Mouse (Mus musculus) MEL (cell line): Measurements from ENCODE around the gene Tapbp. TPM values are rescaled to one million over a fixed set of nuclear protein-coding genes. Genes with fewer than 3 reads are reported as not detected.

Experiments used
- DNase-seq: peaks from one replicate; pipeline ENCODE4 v3.0.0; 2011; ENCODE audit warnings: low read depth, low spot score
- H3K27ac ChIP-seq: 2 replicates; pipeline ENCODE4 v1.5.1; 2012; ENCODE audit warnings: low read depth, mild to moderate bottlenecking, control low read depth, low read length, moderate library complexity; ENCODE audit not compliant: control insufficient read depth
- H3K27me3 ChIP-seq, 2 experiments: fragments of 150-350 bp in 1 of 2; sonication (generic) in 1 of 2; 2 replicates each; pipeline ENCODE4 v1.6.1; 2012; ENCODE audit warnings: low read length in 2 of 2, mild to moderate bottlenecking in 2 of 2, improper control_type of control experiment in 1 of 2, moderate library complexity in 1 of 2; ENCODE audit not compliant: insufficient read depth in 2 of 2, control insufficient read depth in 1 of 2
- H3K36me3 ChIP-seq, 2 experiments: 2 replicates each; pipeline ENCODE4 v1.6.1; 2012 to 2014; ENCODE audit warnings: low read length in 2 of 2, improper control_type of control experiment in 1 of 2, inconsistent platforms in 1 of 2, mild to moderate bottlenecking in 1 of 2; ENCODE audit not compliant: insufficient read depth in 2 of 2, control insufficient read depth in 1 of 2
- H3K4me1 ChIP-seq, 2 experiments: fragments of 150-350 bp in 1 of 2; sonication (generic) in 1 of 2; 2 replicates each; pipeline ENCODE4 v1.6.1; 2012; ENCODE audit warnings: low read length in 2 of 2, improper control_type of control experiment in 1 of 2, mild to moderate bottlenecking in 1 of 2; ENCODE audit not compliant: insufficient read depth in 2 of 2, control insufficient read depth in 1 of 2
- H3K4me3 ChIP-seq, 2 experiments: fragments of 150-350 bp in 1 of 2; sonication (generic) in 1 of 2; 2 replicates each; pipeline ENCODE4 v1.5.1; 2012; ENCODE audit warnings: low read depth in 2 of 2, low read length in 2 of 2, mild to moderate bottlenecking in 2 of 2, moderate library complexity in 2 of 2, control low read depth in 1 of 2, improper control_type of control experiment in 1 of 2; ENCODE audit not compliant: control insufficient read depth in 1 of 2, insufficient read depth in 1 of 2
- H3K79me2 ChIP-seq: 2 replicates; pipeline ENCODE4 v1.6.1; 2012; ENCODE audit warnings: mild to moderate bottlenecking, low read length, moderate library complexity; ENCODE audit not compliant: control insufficient read depth, poor library complexity, insufficient read depth
- H3K9ac ChIP-seq: 2 replicates; pipeline ENCODE4 v1.6.1; 2012; ENCODE audit warnings: low read depth, mild to moderate bottlenecking, control low read depth, low read length, moderate library complexity; ENCODE audit not compliant: control insufficient read depth, poor library complexity, severe bottlenecking
- H3K9me3 ChIP-seq: fragments of 150-350 bp; sonication (generic); replicated peaks from 2 replicates; pipeline ENCODE4 v1.6.1; 2012; ENCODE audit warnings: mild to moderate bottlenecking, low read length, improper control_type of control experiment, moderate library complexity; ENCODE audit not compliant: insufficient read depth
- BHLHE40 ChIP-seq: IDR thresholded peaks from 2 replicates; pipeline ENCODE4 v1.6.1; 2012; ENCODE audit warnings: low read depth, mild to moderate bottlenecking, inconsistent platforms, low read length, improper control_type of control experiment, borderline replicate concordance
- CHD1 ChIP-seq: IDR thresholded peaks from 2 replicates; pipeline ENCODE4 v1.6.1; 2012; ENCODE audit warnings: low read depth, mild to moderate bottlenecking, inconsistent platforms, low read length, improper control_type of control experiment
- CHD2 ChIP-seq: IDR thresholded peaks from 2 replicates; pipeline ENCODE4 v1.6.1; 2011; ENCODE audit warnings: low read length, improper control_type of control experiment
- CTCF ChIP-seq, 3 experiments: IDR thresholded peaks in 2 of 3; conservative IDR thresholded peaks in 1 of 3; 2 replicates each; pipeline ENCODE4 v1.5.1; 2011 to 2012; ENCODE audit warnings: low read length in 3 of 3, low read depth in 2 of 3, mild to moderate bottlenecking in 2 of 3, improper control_type of control experiment in 1 of 3, inconsistent platforms in 1 of 3, mixed read lengths in 1 of 3, moderate library complexity in 1 of 3; ENCODE audit not compliant: control insufficient read depth in 1 of 3, insufficient read depth in 1 of 3, poor library complexity in 1 of 3, severe bottlenecking in 1 of 3
- E2F4 ChIP-seq: IDR thresholded peaks from 2 replicates; pipeline ENCODE4 v1.6.1; 2011; ENCODE audit warnings: low read depth, low read length, improper control_type of control experiment, borderline replicate concordance
- ELF1 ChIP-seq: IDR thresholded peaks from 2 replicates; pipeline ENCODE4 v1.6.1; 2014; ENCODE audit warnings: low read depth, mild to moderate bottlenecking, inconsistent platforms, low read length, improper control_type of control experiment, moderate library complexity
- EP300 ChIP-seq, 2 experiments: IDR thresholded peaks; 2 replicates each; pipeline ENCODE4 v1.6.1; 2011; ENCODE audit warnings: improper control_type of control experiment in 2 of 2, low read length in 2 of 2, low read depth in 1 of 2, mild to moderate bottlenecking in 1 of 2
- ETS1 ChIP-seq: IDR thresholded peaks from 2 replicates; pipeline ENCODE4 v1.6.1; 2012; ENCODE audit warnings: low read depth, mild to moderate bottlenecking, inconsistent platforms, low read length, improper control_type of control experiment, moderate library complexity
- GABPA ChIP-seq: IDR thresholded peaks from 2 replicates; pipeline ENCODE4 v1.6.1; 2012; ENCODE audit warnings: low read depth, mild to moderate bottlenecking, inconsistent platforms, low read length, improper control_type of control experiment, moderate library complexity
- GATA1 ChIP-seq: IDR thresholded peaks from 2 replicates; pipeline ENCODE4 v1.6.1; 2011; ENCODE audit warnings: low read depth, low read length, improper control_type of control experiment
- HCFC1 ChIP-seq: IDR thresholded peaks from 2 replicates; pipeline ENCODE4 v1.6.1; 2012; ENCODE audit warnings: low read depth, mild to moderate bottlenecking, inconsistent platforms, low read length, improper control_type of control experiment, moderate library complexity
- JUND ChIP-seq: IDR thresholded peaks from 2 replicates; pipeline ENCODE4 v1.6.1; 2011; ENCODE audit warnings: low read depth, mild to moderate bottlenecking, improper control_type of control experiment, low read length
- KAT2A ChIP-seq: conservative IDR thresholded peaks from 2 replicates; pipeline ENCODE4 v1.6.1; 2012; ENCODE audit warnings: low read depth, low read length, improper control_type of control experiment, inconsistent platforms
- MAFK ChIP-seq: IDR thresholded peaks from 2 replicates; pipeline ENCODE4 v1.6.1; 2011; ENCODE audit warnings: low read depth, mild to moderate bottlenecking, low read length, improper control_type of control experiment, borderline replicate concordance
- MAX ChIP-seq: IDR thresholded peaks from 2 replicates; pipeline ENCODE4 v1.6.1; 2011; ENCODE audit warnings: low read length, improper control_type of control experiment
- MAZ ChIP-seq: IDR thresholded peaks from 2 replicates; pipeline ENCODE4 v1.6.1; 2012; ENCODE audit warnings: low read depth, mild to moderate bottlenecking, inconsistent platforms, low read length, improper control_type of control experiment
- MEF2A ChIP-seq: IDR thresholded peaks from 2 replicates; pipeline ENCODE4 v1.6.1; 2014; ENCODE audit warnings: low read depth, mild to moderate bottlenecking, inconsistent platforms, low read length, improper control_type of control experiment; ENCODE audit not compliant: poor library complexity, insufficient replicate concordance, severe bottlenecking; ENCODE audit errors: extremely low read depth
- MXI1 ChIP-seq: IDR thresholded peaks from 2 replicates; pipeline ENCODE4 v1.6.1; 2011; ENCODE audit warnings: mild to moderate bottlenecking, low read depth, low read length, improper control_type of control experiment
- MYB ChIP-seq: IDR thresholded peaks from 2 replicates; pipeline ENCODE4 v1.6.1; 2011; ENCODE audit warnings: mild to moderate bottlenecking, low read depth, low read length, improper control_type of control experiment
- MYC ChIP-seq: IDR thresholded peaks from 2 replicates; pipeline ENCODE4 v1.6.1; 2011; ENCODE audit warnings: low read depth, mild to moderate bottlenecking, low read length, improper control_type of control experiment, moderate library complexity
- NELFE ChIP-seq: IDR thresholded peaks from 2 replicates; pipeline ENCODE4 v1.6.1; 2011; ENCODE audit warnings: low read depth, low read length, improper control_type of control experiment
- NRF1 ChIP-seq: IDR thresholded peaks from 2 replicates; pipeline ENCODE4 v1.6.1; 2014; ENCODE audit warnings: low read depth, mild to moderate bottlenecking, inconsistent platforms, low read length, improper control_type of control experiment, moderate library complexity; ENCODE audit not compliant: poor library complexity, insufficient read depth, severe bottlenecking
- POLR2AphosphoS2 ChIP-seq: IDR thresholded peaks from 2 replicates; pipeline ENCODE4 v1.6.1; 2011; ENCODE audit warnings: low read length, improper control_type of control experiment
- POLR2AphosphoS5 ChIP-seq: IDR thresholded peaks from 2 replicates; pipeline ENCODE4 v1.6.1; 2012; ENCODE audit warnings: low read depth, borderline replicate concordance, mild to moderate bottlenecking, inconsistent platforms, low read length, moderate library complexity, mixed read lengths
- RAD21 ChIP-seq: IDR thresholded peaks from 2 replicates; pipeline ENCODE4 v1.6.1; 2011; ENCODE audit warnings: mild to moderate bottlenecking, low read depth, low read length, improper control_type of control experiment
- RCOR1 ChIP-seq: IDR thresholded peaks from 2 replicates; pipeline ENCODE4 v1.6.1; 2012; ENCODE audit warnings: low read depth, mild to moderate bottlenecking, inconsistent platforms, low read length, improper control_type of control experiment
- SIN3A ChIP-seq: IDR thresholded peaks from 2 replicates; pipeline ENCODE4 v1.6.1; 2012; ENCODE audit warnings: low read length, improper control_type of control experiment, inconsistent platforms
- SMC3 ChIP-seq: IDR thresholded peaks from 2 replicates; pipeline ENCODE4 v1.6.1; 2011; ENCODE audit warnings: low read depth, low read length, improper control_type of control experiment
- TAL1 ChIP-seq: IDR thresholded peaks from 2 replicates; pipeline ENCODE4 v1.6.1; 2012; ENCODE audit warnings: mild to moderate bottlenecking, inconsistent platforms, low read length, moderate library complexity, mixed read lengths
- TBP ChIP-seq: IDR thresholded peaks from 2 replicates; pipeline ENCODE4 v1.8.0; 2011; ENCODE audit warnings: low read depth, low read length, improper control_type of control experiment
- TCF12 ChIP-seq: IDR thresholded peaks from 2 replicates; pipeline ENCODE4 v1.6.1; 2014; ENCODE audit warnings: low read depth, mild to moderate bottlenecking, inconsistent platforms, low read length, improper control_type of control experiment, moderate library complexity
- UBTF ChIP-seq: IDR thresholded peaks from 2 replicates; pipeline ENCODE4 v1.6.1; 2012; ENCODE audit warnings: low read depth, mild to moderate bottlenecking, inconsistent platforms, low read length, improper control_type of control experiment, moderate library complexity, borderline replicate concordance; ENCODE audit not compliant: insufficient read depth
- USF2 ChIP-seq, 2 experiments: IDR thresholded peaks; 2 replicates each; pipeline ENCODE4 v1.6.1; 2011 to 2012; ENCODE audit warnings: improper control_type of control experiment in 2 of 2, low read length in 2 of 2, borderline replicate concordance in 1 of 2, inconsistent platforms in 1 of 2, low read depth in 1 of 2, mild to moderate bottlenecking in 1 of 2; ENCODE audit not compliant: insufficient read depth in 1 of 2
- ZC3H11A ChIP-seq: IDR thresholded peaks from 2 replicates; pipeline ENCODE4 v1.6.1; 2012; ENCODE audit warnings: low read depth, mild to moderate bottlenecking, inconsistent platforms, low read length, improper control_type of control experiment
- ZKSCAN1 ChIP-seq: IDR thresholded peaks from 2 replicates; pipeline ENCODE4 v1.6.1; 2012; ENCODE audit warnings: low read depth, mild to moderate bottlenecking, inconsistent platforms, low read length, improper control_type of control experiment, moderate library complexity
- ZNF384 ChIP-seq: IDR thresholded peaks from 2 replicates; pipeline ENCODE4 v1.6.1; 2012; ENCODE audit warnings: low read depth, mild to moderate bottlenecking, inconsistent platforms, low read length, improper control_type of control experiment
- polyA plus RNA-seq, 2 experiments: library from polyadenylated mRNA; stranded (reverse) in 1 of 2; unstranded in 1 of 2; fragments of >175 nt in 1 of 2; fragments of >200 nt in 1 of 2; gene quantifications; 2 replicates each; pipeline versions ENCODE4 v1.2.1 to v1.2.4; 2012; ENCODE audit warnings: low replicate concordance in 2 of 2, low read depth in 1 of 2; ENCODE audit not compliant: insufficient read length in 2 of 2, insufficient read depth in 1 of 2, missing spikeins in 1 of 2
- total RNA-seq: library from RNA; depleted of rRNA; stranded (reverse); fragments of 300-350 nt; gene quantifications from 2 replicates; pipeline ENCODE4 v1.2.3, GENCODE M21; 2012

Gene Tapbp
- total and polyA plus RNA-seq, 3 experiments = 24.3 to 33.3 TPM; not detected in 1

DNA sequence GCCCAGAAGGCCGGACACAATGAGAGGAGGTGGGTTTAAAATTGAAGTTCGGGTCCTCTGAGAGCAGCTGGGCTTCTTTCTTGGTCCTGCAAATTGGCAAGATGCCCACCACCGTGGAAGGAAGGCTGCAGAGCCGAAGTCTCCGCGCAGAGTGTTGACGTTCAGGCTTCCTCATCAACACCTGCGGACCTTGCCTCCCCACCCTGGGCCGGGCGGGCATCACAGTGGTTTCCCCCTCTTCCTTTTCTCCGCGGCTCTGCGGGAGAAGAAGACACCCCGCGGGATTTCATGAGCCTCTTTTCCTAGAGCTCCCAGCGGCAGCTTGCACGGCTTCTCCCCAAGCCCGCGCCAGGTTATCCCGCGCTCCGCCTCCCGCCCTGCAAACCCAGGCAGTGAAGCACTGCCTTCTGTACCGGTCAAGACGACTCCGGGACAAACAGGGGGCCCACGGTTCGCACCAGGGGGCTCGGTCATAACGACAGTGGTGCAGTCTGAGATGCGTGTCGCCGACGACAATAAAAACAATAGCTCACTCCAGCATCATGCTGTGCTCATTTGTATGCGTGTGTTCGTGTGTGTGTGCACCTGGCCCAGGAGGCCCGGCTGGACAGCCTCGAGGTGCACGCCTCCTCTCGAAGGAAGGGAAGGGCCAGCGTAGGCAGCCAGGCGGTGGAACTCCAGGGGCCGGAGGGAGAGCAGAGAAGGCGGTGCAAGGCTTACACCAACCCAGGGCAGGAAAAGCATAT lies 7.2 kb upstream of the Tapbp start:
- Histone ChIP-seq H3K27ac (peak overlapping the region; percentile 67), H3K27me3 (no peaks in the 10 kb centered on the region), H3K4me1 (peaks cover 2 to 18% of the 10 kb centered on the region in 2 experiments), H3K36me3 (peaks cover 0 to 14% of the 10 kb centered on the region in 2 experiments; a peak in 3 of 4 replicates), H3K9ac (peak overlapping the region; percentile 81), H3K4me3 (peak overlapping the region; percentile 61 to 90), H3K79me2 (peaks cover 30% of the 10 kb centered on the region), H3K9me3 (no peaks in the 10 kb centered on the region)
- peak; percentile 82 for DNase-seq
- peak; percentile 78 for TF ChIP-seq HCFC1
- TF ChIP-seq MAFK = no peak
- TF ChIP-seq ZKSCAN1 = no peak
- no peak for TF ChIP-seq ZC3H11A
- TF ChIP-seq SMC3 = no peak
- no peak for TF ChIP-seq EP300 (IDR thresholded peaks at IDR 0.05; ENCODE audit: low read depth in 1 of 2, low read length in 2 of 2)
- no peak; the same call in 1 of the 2 replicates for TF ChIP-seq POLR2AphosphoS2
- no peak for TF ChIP-seq CHD2
- TF ChIP-seq POLR2AphosphoS5 = no peak
- no peak for TF ChIP-seq GATA1
- no peak for TF ChIP-seq NRF1
- TF ChIP-seq MYC = no peak
- no peak for TF ChIP-seq USF2 (IDR thresholded peaks at IDR 0.05; ENCODE audit: borderline replicate concordance in 1 of 2, insufficient read depth in 1 of 2, low read depth in 1 of 2, low read length in 2 of 2)
- no peak for TF ChIP-seq MEF2A
- TF ChIP-seq TCF12 = 0 out of 2 replicates have a peak, but pooled peaks have one; percentile 19
- TF ChIP-seq CTCF (IDR thresholded peaks at IDR 0.05 in 2 of 3, conservative IDR thresholded peaks at IDR 0.05 in 1 of 3; ENCODE audit: control insufficient read depth in 1 of 3, insufficient read depth in 1 of 3, low read depth in 2 of 3, low read length in 3 of 3, poor library complexity in 1 of 3, severe bottlenecking in 1 of 3) = no peak
- no peak; the same call in 1 of the 2 replicates for TF ChIP-seq MAX
- no peak for TF ChIP-seq KAT2A
- no peak for TF ChIP-seq E2F4
- TF ChIP-seq BHLHE40 = no peak
- TF ChIP-seq MYB = no peak
- TF ChIP-seq MXI1 = no peak; the same call in 1 of the 2 replicates
- TF ChIP-seq ETS1 = 0 out of 2 replicates have a peak, but pooled peaks have one; percentile 32
- TF ChIP-seq RCOR1 = no peak
- no peak for TF ChIP-seq UBTF
- peak; percentile 43 for TF ChIP-seq NELFE
- no peak for TF ChIP-seq RAD21
- TF ChIP-seq ZNF384 = no peak
- TF ChIP-seq TAL1 = no peak
- no peak for TF ChIP-seq GABPA
- TF ChIP-seq CHD1 = 0 out of 2 replicates have a peak, but pooled peaks have one; percentile 53
- 0 out of 2 replicates have a peak, but pooled peaks have one; percentile 47 for TF ChIP-seq ELF1
- no peak for TF ChIP-seq JUND
- TF ChIP-seq SIN3A = peak; percentile 68
- peak; percentile 40; the same call in 1 of the 2 replicates for TF ChIP-seq MAZ
- no peak for TF ChIP-seq TBP
